Mouse (Mus musculus): Measurements from ENCODE around the gene Olfr547.
"Not testable (repeated sequence)": the region's sequence is repeated elsewhere in the genome, so short reads cannot be mapped to it uniquely, and the experiment has no call there.

The Olfr547 gene

DNA sequence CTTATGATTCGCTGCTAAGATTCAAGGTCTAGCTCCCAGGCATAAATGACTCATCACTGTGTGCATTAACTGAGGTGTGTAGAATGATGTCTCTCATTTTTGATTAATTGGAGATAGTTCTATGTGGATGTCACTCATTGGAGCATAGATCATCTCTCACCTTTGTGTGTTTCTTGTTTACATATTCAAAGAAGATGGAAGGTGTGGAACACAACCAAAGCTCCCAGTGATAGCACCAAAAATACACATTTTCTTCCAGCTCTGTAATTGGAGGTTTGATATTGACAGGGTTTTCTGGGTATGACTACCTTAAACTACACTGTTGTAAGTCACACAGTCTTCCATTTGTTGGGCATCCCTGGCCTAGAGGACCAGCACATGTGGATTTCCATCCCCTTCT, at the start of gene Olfr547:
Gene Olfr547, plus strand, starts transcription at position 301 of the 400 bp plus-strand sequence.
- DNase-seq (ENCODE audit: low spot score in 2 of 2) = no peak

DNA sequence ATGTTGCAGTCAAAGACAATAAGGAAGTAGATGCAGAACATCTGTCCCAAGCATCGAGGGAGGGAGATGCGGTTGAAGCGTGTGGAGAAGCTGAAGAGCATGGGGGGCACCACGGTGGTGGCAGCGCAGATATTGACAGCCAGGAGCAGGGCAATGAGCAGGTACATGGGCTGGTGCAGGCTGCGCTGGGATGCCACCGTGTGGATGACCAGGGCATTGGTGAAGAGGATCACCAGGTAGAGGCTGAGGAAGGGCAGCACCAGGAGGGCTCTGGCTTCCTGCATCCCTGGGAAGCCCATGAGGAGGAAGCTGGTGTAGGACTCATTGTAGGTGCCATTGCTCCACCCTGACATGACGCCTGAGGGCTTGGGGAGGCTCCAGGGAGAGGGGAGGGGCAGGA, 49.8 kb upstream of the Olfr547 start:
- not testable (repeated sequence) for DNase-seq (ENCODE audit: low spot score in 2 of 2)

DNA sequence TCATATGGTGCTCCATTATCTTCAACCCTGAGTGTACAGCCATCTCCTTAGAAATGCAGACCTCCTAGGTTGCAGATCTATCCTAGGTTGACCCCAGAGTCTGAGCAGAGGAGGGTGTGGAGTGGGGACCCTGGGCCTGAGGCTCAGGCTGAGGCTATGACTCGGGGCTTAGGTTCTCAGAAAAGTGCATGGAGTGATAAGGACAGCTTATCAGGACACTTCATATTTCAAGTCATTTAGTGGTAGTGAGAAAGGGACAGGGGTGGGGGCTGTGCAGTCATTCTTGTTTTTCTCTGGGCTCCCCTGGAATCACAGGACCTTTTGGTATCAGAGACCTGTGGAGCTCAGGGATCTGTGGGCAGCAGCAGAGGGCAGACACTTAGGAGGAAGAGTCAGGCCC, 48.4 kb upstream of the Olfr547 start:
- no peak for DNase-seq (ENCODE audit: low spot score in 2 of 2)

DNA sequence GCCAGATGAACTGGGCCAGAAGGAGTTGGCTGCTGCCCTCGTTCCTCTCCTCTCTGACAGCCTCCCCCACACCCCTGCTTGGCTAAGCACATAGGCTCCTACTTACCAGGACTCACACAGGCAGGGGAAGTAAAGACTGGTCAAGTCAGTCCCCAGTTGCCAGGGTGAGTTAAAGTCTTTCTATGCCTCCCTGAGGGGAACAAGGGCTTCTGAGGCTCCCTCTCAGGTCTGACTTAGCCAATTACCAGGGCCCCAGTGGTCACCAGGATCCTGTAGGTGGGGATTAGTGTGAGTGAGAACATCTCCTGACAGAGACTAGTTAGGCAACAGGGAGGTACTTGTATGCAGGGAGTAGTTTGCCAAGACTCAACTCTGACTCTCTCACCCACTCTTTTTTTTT, 46.4 kb upstream of the Olfr547 start, which contains the start of gene Olfr544:
Gene Olfr544, minus strand, starts transcription at position 153 of the 400 bp plus-strand sequence.
- DNase-seq (ENCODE audit: low spot score in 2 of 2) = no peak

DNA sequence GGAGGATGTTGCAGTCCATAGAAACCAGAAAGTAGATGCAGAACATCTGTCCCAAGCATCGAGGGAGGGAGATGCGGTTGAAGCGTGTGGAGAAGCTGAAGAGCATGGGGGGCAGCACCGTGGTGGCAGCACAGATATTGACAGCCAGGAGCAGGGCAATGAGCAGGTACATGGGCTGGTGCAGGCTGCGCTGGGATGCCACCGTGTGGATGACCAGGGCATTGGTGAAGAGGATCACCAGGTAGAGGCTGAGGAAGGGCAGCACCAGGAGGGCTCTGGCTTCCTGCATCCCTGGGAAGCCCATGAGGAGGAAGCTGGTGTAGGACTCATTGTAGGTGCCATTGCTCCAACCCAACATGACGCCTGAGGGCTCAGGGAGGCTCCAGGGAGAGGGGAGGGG, 40.1 kb upstream of the Olfr547 start:
- DNase-seq (ENCODE audit: low spot score in 2 of 2) = not testable (repeated sequence)

DNA sequence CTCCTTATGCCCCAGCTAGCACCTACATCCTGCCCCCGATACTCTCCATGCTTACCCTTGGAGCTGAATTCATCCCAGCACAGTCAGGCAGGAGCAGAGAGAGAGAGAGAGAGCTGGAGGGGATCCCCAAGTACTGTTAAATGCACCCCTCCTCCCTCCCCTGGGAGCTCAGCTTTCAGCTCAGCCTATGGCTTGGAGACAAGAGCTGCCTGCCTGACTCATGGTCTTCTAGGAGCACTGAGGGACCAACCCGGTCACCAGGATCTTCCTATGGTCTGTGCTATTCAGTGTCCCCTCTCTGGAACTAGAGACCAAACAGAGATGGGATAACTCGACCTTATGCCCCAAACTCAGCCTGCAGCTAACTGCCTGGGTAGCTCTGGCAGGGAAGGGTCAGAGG, 35.1 kb upstream of the Olfr547 start, which contains the start of gene Olfr545:
Gene Olfr545, minus strand, starts transcription at position 101 of the 400 bp plus-strand sequence.
- no peak for DNase-seq (ENCODE audit: low spot score in 2 of 2)

DNA sequence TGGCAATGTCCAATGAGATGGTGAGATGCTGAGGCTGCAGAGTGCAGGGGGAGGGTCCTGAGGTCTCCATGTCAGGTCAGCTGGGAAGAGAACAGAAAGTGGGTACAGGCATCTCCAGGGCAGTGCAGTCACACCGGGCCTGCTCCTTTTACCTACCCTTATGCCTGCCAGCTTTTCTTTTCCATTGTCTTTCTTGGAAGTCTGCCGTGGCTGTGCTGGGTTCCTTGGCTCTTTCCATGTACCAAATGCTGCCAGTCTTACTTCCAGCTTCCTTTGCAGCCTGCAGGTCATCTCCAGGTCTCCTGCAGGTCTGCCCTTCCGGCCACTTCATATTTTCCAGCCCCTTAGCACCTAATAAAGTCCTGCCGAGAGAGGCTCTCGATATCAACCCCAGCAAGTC, 32.6 kb upstream of the Olfr547 start:
- no peak for DNase-seq (ENCODE audit: low spot score in 2 of 2)

DNA sequence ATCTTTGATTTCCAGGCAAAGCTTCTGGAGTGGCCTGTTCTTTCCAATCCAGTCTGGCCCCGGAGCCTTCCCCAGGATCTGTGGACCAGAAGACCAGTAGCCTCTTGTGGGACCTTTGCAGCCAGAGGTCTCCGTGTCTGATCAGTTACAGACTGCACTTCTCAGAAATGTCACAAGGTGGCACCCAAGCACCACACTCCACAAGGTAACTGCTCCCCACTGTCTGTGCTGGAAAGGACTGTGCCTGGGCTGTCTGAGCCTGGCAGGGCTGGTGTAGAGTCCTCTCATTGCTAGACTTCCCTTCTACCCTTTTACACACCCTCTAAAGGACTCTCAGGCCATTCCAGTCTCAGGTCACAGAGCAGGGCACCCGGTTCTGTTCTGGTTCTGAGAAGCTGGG, 27.7 kb upstream of the Olfr547 start:
- peak; percentile 20 to 64 for DNase-seq (ENCODE audit: low spot score in 2 of 2)

DNA sequence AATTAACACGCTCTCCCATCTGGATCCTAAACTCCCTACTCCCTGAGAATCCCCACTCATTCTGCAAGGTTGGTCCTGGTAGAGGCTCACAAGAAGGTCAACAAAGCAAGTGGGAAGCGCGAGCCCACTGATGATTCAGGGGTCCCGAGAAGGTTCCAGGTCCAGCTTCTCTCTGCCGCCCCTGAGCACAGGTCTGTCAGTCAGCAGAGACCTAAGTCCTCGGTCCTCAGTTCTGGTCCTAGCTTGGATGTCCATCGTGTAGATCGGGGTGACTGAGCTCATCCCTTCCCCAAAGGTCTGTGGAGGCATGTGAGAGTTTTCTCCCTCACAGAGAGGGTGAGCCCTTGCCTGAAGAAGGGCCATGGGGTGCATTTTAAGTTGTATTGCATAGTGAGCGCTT, 26.5 kb upstream of the Olfr547 start:
- DNase-seq (ENCODE audit: low spot score in 2 of 2) = no peak

DNA sequence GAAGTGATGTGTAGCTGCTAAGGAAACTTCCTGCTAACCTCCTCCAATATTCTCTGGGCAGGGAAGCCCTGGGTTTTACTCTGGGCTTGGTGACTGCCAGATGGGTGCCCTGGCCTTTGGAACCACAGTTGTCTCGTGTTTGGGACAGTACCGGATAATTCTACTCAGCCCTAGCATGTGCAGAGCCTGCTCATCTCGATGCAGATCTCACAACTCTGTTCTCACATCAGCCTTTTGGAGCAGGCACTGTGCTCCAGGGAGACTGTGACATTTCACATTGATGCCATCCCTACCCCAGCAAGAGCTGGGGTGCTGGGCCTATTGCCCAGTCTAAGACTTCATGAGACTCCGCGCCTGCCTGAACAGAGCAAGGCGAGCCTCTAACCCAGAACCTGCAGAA, 25.9 kb upstream of the Olfr547 start:
- no peak for DNase-seq (ENCODE audit: low spot score in 2 of 2)

DNA sequence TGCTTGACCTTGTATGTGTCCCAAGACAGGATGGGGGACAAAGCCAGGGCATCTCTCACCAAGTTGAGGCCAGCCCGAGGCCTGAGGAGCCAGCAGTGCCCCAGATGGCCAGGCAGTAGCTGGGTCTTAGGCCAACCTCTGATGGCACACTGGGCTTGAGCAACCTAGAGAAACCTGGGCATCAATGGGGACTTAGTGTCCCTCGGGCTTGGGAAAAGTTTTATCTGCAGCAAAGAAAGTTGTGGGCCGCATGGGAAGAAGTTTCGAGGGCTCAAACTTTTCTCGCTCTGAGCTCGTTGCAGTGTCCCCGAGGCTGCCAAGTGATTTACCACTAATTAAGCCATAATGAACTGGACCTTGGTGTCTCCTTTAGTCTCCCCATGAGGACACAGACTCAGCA, 24.8 kb upstream of the Olfr547 start:
- no peak for DNase-seq (ENCODE audit: low spot score in 2 of 2)

DNA sequence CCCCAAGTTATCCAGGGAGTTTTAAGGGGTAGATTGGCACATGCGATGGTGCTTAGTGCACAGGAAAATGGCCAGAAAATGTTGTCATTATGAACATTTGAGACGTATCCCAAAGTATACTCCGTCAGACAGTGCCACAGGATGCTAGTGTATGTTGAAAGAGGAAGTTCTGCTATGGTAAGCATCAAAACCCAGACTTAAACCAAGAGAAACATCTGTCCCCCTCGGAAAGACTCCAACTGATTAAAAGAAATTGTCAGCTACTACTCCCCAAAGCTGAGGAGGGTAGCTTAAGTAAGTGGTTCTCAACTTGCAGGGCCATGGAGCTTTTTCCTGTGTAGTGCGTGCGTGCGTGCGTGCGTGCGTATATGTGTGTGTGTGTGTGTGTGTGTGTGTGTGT, 22.6 kb upstream of the Olfr547 start:
- DNase-seq (ENCODE audit: low spot score in 2 of 2) = no peak

DNA sequence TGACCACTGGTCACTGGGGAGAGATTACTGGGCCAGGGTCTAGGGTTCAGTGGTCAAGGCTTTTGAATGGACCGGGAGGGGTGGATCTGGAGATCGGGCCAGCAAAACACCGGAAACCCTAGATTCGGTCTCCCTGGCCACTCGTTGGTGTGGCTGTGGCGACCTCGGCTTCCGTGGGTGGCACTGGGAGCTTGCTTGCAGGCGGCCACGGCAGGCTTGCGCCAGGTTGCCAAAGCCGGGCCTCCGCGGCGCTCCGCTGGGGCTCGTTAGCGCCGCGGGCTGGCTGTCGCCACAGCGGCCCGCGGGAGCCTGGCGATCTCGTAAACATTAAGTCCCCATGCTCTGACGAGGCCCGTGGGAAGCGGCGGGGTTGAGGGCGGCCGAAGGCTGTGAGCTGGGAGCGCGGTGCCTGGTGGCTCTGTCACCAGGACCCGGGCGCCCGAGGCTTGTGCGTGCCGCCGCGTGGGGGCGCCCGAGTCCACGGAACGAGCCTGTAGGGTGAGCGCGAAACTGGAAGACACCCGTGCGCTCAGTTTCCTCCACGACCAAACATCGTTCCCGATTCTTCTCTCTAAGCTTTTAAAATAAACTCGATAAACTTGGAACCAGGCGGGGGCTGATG, 21.6 kb upstream of the Olfr547 start:
- DNase-seq (ENCODE audit: low spot score in 2 of 2) = peak; percentile 62 to 71

DNA sequence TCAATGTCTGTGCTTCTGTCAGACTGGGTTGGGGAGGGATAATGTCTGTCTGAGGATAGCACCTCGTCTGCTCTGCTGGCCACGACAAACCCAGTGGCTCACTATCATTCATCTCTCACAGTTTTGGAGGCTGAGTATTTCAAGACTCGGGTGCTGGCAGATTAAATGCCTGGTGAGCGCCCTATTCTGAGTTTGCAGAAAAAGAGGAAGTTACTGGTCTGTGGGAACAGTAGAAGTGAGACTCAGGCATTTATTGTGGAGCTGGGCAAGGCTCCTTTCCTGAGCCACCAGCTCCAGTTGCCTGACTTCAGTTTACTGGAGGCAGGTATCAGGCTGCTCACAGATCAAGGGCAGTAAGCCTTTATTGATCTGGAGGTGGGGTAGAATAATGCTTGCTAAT, 20.4 kb upstream of the Olfr547 start:
- no peak for DNase-seq (ENCODE audit: low spot score in 2 of 2)

DNA sequence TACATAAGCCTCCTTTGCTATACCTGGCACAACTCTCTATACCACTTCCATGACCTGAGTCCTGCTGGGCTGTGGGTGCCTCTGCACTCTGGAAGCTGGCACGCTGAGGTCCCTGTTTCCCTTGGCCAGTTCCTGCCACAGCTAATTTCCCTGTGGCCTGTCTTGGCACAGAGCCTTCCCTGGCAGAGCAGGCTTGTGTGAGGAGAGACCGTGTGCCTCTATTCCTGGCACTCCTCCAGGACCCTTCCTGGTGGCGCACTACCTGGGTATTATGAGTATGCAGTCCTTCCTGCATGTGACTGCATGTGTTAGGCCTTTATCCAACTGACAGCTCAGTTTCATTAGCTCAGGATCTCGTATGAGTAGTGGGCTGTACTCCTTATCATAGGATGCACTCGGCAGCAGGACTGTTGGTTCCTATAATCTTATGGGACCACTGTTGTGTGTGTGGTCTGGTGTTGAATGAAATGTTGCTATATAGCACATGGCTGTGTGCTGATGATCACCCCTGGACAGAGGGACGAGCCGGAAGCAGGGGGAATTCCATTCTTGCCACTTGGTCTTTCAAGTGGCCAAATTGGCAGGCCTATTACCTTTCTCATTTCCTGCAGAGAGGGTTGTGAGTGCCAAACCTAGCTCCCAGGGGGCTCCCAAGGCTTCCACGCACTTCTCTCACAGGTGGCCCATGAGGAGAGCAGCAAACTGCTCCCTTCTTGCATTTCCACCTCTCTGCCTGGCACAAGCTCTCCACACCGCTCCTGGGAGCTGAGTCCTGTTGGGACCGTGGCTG, 18.1 kb upstream of the Olfr547 start:
- DNase-seq (ENCODE audit: low spot score in 2 of 2) = no peak

DNA sequence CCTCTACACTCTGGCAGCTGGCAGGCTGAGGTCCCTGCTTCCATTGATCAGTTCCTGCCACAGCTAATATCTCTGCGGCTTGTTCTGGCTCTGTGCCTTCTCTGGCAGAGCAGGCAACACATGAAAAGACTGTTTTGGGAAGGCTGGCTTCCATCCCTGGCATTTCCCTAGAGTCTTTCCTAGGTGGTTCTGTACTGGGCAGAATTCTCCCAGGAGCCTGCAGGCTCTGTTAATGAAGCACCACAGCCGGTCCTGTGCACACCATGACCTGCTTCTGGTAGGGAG, 17.6 kb upstream of the Olfr547 start:
- no peak for DNase-seq (ENCODE audit: low spot score in 2 of 2)

DNA sequence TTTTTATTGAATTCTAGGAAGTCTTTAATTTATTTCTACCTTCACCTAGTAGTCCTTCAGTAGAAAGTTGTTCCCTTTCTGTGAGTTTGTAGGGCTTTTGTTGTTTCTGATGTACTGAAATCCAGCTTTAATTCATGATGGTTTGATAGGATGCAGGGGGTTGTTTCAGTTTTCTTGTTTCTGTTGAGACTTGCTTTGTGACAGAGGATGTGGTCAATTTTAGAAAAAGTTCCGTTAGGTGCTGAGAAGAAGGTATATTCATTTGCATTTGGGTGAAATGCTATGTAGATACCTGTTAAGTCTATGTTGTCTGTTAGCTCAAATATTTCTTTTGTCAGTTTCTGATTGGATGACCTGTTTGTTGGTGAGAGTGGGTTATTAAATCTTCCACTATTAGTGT, 5.5 kb upstream of the Olfr547 start:
- no peak for DNase-seq (ENCODE audit: low spot score in 2 of 2)

DNA sequence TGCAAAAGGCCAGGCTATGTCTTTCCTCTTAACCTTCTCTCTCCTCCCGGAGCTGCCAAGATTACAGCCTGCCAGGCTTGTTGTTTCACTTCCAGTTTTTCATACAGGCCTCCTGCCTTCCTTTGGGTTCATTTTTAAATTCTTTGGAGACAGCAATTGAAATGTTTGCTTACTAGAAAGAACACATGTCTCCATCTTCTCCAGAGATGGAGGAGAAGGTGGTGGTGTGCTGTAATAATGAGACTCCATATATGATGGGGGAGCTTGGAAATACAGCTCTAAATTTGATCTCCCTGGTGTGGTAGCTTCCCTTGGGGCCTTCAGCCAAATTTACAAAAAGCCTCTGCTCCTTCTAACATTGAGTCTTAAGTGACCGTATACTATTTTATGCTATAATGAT, 6.0 kb downstream of the Olfr547 start, which contains the start of gene Olfr548-ps1:
Gene Olfr548-ps1, plus strand, starts transcription at position 301 of the 400 bp plus-strand sequence.
- no peak for DNase-seq (ENCODE audit: low spot score in 2 of 2)

DNA sequence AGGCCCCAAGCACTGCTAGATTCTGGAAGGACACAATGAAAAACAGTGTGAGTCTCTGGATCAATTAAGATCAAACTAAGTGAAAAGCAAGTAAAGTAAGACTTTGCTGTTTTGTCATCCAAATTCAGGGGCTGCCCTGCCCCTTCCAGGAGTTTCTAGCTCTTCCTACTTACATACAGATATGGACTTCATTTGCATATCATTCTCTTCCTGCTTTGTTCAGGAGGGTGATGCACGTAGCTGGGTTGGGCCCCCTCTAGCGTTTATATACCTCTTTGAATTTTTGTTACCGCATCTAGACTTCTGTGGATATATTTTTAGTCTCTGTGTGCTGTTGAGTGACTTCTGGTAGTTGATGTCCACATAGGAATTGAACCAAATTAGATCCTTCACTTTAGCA, 6.7 kb downstream of the Olfr547 start:
- no peak for DNase-seq (ENCODE audit: low spot score in 2 of 2)

DNA sequence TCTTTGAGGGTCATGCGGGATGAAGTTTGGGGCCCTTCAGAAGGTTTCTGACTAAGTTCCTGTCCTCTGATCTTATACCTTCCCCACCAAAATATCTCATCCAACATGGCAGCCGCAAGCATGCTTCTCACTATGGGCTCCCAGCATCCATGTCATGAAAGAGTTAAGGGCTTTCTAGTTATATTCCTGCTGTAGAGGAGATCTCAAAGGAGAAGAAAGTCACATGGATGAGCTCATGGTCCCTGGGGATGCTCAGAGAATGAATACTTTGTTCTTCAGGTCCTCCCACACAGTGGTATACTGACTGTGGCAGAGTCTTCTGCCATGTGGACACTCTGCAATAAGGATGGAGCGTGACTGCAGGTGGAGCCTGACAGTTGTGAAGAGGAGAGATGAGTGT, 15.0 kb downstream of the Olfr547 start, which contains the start of gene Olfr549:
Gene Olfr549, plus strand, starts transcription at position 301 of the 400 bp plus-strand sequence.
- no peak for DNase-seq (ENCODE audit: low spot score in 2 of 2)

DNA sequence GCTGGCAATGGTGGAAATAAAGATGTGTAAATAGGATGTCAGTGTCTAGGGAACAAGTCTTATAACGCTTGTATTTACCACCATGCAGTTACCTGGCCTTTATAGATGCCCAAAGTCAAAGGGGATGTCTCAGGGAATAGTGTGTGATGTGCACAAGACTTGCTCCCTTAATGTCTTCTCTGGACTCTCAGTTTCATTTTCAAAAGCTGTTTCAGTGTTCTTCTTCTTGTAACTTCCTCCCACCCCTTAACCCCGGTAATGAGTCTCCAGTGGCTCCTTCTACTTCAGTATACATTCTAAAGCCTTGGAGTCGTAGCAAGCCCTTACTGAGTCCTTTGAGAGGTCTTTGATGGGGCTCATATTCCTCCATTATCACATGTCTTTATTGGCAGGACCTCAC, 18.7 kb downstream of the Olfr547 start:
- DNase-seq (ENCODE audit: low spot score in 2 of 2) = no peak

DNA sequence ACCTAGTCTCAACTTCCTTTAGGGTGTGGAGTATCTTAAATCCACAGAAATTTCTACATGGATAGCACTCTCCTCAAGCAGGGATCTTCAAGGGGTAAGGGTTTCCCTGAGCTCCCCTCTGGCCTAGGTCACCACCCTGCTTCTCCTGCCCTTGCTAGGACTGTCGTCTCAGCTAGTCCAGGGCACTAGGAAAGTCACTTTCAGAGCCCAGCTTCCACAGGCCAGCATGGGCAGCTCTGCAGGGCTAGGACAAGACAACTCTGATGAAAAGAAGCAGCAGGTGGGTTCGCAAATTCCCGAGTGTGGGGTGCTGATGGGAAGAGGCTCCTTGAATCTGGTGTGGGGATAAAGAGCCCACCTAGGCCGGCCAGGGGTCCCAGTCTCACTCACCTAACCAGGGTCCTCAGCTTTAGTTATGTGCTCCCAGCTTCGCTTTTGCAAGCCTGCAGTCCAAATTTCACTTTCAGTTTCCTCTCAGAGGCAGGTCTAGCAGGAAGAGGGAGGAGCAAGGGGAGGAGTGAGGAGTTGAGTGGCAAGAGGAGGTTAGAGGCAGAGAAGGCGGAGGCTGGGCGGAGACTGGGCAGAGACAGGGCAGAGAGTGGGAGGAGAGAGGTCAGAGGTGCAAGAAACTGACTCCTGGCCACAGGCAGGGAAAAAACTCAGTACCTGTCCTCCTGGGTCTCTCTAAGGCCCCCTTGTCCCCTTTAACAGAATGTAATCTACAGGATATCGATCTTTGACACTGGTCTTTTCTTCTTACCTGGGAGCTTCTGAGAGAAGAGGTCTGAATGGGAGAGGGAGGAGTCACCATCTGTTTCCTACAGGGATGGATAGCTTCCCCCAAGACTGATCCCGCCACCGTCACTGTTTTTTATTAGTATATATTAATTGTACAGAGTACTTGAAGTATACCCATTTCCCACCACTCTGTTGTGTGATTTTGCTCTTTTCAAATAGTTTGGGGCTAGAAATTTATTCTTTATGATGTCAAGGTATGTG, 30.7 kb downstream of the Olfr547 start, which contains the start of gene Trim21:
Gene Trim21, minus strand, starts transcription at position 488 of the 999 bp plus-strand sequence.
- DNase-seq (ENCODE audit: low spot score in 2 of 2) = peak; percentile 93
